Mouse (Mus musculus) urinary bladder, postnatal 14 days (tissue): Measurements from ENCODE around the gene Clint1.
"Not testable (repeated sequence)": the region's sequence is repeated elsewhere in the genome, so short reads cannot be mapped to it uniquely, and the experiment has no call there.

Source experiments
- DNase-seq: peaks from one replicate; pipeline ENCODE4 v3.0.0; 2021; ENCODE audit warnings: low spot score

Gene Clint1

GRCm38 (mm10) chr11:45848253-45848652 is 3.6 kb upstream of the Clint1 start:
- no peak for DNase-seq

- DNase-seq: no peak
These were observed 2.6 kb upstream of the Clint1 start for GRCm38 (mm10) chr11:45849203-45849602.

- no peak for DNase-seq
These were observed 2.0 kb upstream of the Clint1 start for GRCm38 (mm10) chr11:45849859-45850258.

- no peak for DNase-seq
These were observed 1.5 kb upstream of the Clint1 start for GRCm38 (mm10) chr11:45850317-45850716.

- peak; percentile 20 for DNase-seq
These were observed 508 bp downstream of the Clint1 start for GRCm38 (mm10) chr11:45852124-45852994.

GRCm38 (mm10) chr11:45852995-45853317 is 1.1 kb downstream of the Clint1 start:
- DNase-seq: no peak

- DNase-seq: no peak
These were observed 2.1 kb downstream of the Clint1 start for GRCm38 (mm10) chr11:45853916-45854315.

GRCm38 (mm10) chr11:45854381-45854780 is 2.5 kb downstream of the Clint1 start:
- DNase-seq: no peak

- no peak for DNase-seq
These were observed 3.7 kb downstream of the Clint1 start for GRCm38 (mm10) chr11:45855407-45856148.

GRCm38 (mm10) chr11:45856149-45856516 is 4.3 kb downstream of the Clint1 start:
- DNase-seq: no peak

- DNase-seq: no peak
These were observed 9.5 kb downstream of the Clint1 start for GRCm38 (mm10) chr11:45861334-45861733.

GRCm38 (mm10) chr11:45864409-45864808 is 12.6 kb downstream of the Clint1 start:
- no peak for DNase-seq

- no peak for DNase-seq
These were observed 14.0 kb downstream of the Clint1 start for GRCm38 (mm10) chr11:45865861-45866260.

- no peak for DNase-seq
These were observed 14.7 kb downstream of the Clint1 start for GRCm38 (mm10) chr11:45866534-45866933.

GRCm38 (mm10) chr11:45873666-45874065 is 21.8 kb downstream of the Clint1 start:
- no peak for DNase-seq

- no peak for DNase-seq
These were observed 22.4 kb downstream of the Clint1 start for GRCm38 (mm10) chr11:45874251-45874650.

- no peak for DNase-seq
These were observed 23.6 kb downstream of the Clint1 start for GRCm38 (mm10) chr11:45875351-45875935.

- DNase-seq: no peak
These were observed 24.2 kb downstream of the Clint1 start for GRCm38 (mm10) chr11:45876036-45876435.

GRCm38 (mm10) chr11:45879366-45879765 is 27.5 kb downstream of the Clint1 start:
- DNase-seq: not testable (repeated sequence)

- peak; percentile 61 for DNase-seq
These were observed 29.3 kb downstream of the Clint1 start for GRCm38 (mm10) chr11:45881026-45881682.

GRCm38 (mm10) chr11:45881683-45882068 is 29.8 kb downstream of the Clint1 start:
- no peak for DNase-seq

GRCm38 (mm10) chr11:45883270-45883931 is 31.6 kb downstream of the Clint1 start:
- DNase-seq: no peak
